Mouse (Mus musculus) stomach, embryonic 16.5 days (tissue): Measurements from ENCODE around the gene Cst7. TPM values are rescaled to one million over a fixed set of nuclear protein-coding genes. Genes with fewer than 3 reads are reported as not detected.

Experiments
- ATAC-seq: fragments of 200-750 bp; cut with Nextera tagmentation; 2 replicates; pipeline ENCODE4 v1.8.0; 2017; ENCODE audit warnings: moderate number of reproducible peaks, moderate TSS enrichment; ENCODE audit not compliant: insufficient read depth, low FRiP score
- H3K27ac ChIP-seq: fragments of 300-500 bp; sonication (generic); 2 replicates; pipeline ENCODE4 v1.5.1; 2014; ENCODE audit warnings: low read length
- H3K27me3 ChIP-seq: fragments of 300-500 bp; sonication (generic); 2 replicates; pipeline ENCODE4 v1.6.1; 2014; ENCODE audit warnings: low read length, control low read depth, mixed read lengths; ENCODE audit not compliant: control insufficient read depth, insufficient read depth
- H3K36me3 ChIP-seq: fragments of 300-500 bp; sonication (generic); 2 replicates; pipeline ENCODE4 v1.6.1; 2014; ENCODE audit warnings: low read length; ENCODE audit not compliant: control insufficient read depth, insufficient read depth
- H3K4me1 ChIP-seq: fragments of 300-500 bp; sonication (generic); 2 replicates; pipeline ENCODE4 v1.6.1; 2014; ENCODE audit warnings: low read length, control low read depth, mixed read lengths; ENCODE audit not compliant: control insufficient read depth, insufficient read depth
- H3K4me2 ChIP-seq: fragments of 300-500 bp; sonication (generic); 2 replicates; pipeline ENCODE4 v1.6.1; 2014; ENCODE audit warnings: low read depth, low read length, mixed read lengths
- H3K4me3 ChIP-seq: fragments of 300-500 bp; sonication (generic); replicated peaks from 2 replicates; pipeline ENCODE4 v1.5.1; 2014; ENCODE audit warnings: mild to moderate bottlenecking, low read length
- H3K9ac ChIP-seq: fragments of 300-500 bp; sonication (generic); 2 replicates; pipeline ENCODE4 v1.6.1; 2014; ENCODE audit warnings: low read length
- H3K9me3 ChIP-seq: fragments of 300-500 bp; sonication (generic); replicated peaks from 2 replicates; pipeline ENCODE4 v1.6.1; 2016; ENCODE audit warnings: low read length, control low read depth; ENCODE audit not compliant: control insufficient read depth
- WGBS: fragments of 180-500 bp; shearing (Covaris S2); extraction: QIAGEN DNeasy Blood & Tissue Kit; methylation state at CpG from one replicate; pipeline ENCODE4 v1.1.7; 2014; 5-methylcytosine and 5-hydroxymethylcytosine counted together
- polyA plus RNA-seq: library from polyadenylated mRNA; unstranded; fragments of >200 nt; fragmentation: Nextera tagmentation; extraction: Ambion mirVana; gene quantifications from 2 replicates; pipeline ENCODE4 v1.2.1, GENCODE M21; 2015

Cst7 gene
- polyA plus RNA-seq, 1 experiment from 2014 or later = 0.63 TPM

DNA sequence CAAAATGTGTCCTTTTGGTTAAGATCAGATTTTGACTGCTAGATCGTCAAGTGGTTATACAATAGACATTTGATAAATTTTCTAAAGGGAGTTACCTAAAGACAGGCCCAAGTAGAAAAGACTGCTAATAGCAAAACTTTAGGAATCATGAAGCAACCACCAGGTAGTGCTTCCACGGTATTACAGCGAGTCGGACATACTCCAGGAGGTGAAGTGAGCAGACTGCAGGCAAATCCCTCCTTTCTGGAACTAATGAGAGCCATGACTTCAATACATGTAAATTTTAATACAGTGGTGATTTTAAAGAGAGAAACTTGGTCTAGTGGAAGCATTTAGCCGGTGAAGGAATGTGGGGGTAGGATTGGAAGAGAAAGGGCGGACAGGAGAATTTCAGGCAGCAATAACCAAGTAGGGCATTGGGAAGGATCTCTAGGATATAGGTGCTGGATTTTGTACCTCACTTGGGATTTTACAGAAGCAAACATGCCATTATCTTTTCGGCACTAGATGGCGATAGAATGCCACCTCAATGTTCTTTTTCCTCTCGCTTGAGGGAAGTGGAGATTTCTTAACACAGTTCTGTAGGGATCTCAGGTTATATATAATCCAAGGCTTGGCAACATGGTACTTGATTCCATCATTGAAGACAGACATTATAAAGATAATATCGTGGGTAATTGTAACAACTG, 38.8 kb downstream of the Cst7 start:
- peak overlapping the region; percentile 83 for H3K9ac ChIP-seq
- H3K4me1 ChIP-seq = peaks cover 7% of the 10 kb centered on the region; the same call in 1 of the 2 replicates
- no peaks in the 10 kb centered on the region for H3K9me3 ChIP-seq
- 1% methylated on average over 10 of the region's 10 CpGs for WGBS
- H3K27me3 ChIP-seq = no peaks in the 10 kb centered on the region
- H3K4me2 ChIP-seq = peak overlapping the region; percentile 86
- peak overlapping the region; percentile 68 for H3K27ac ChIP-seq
- H3K4me3 ChIP-seq = peak overlapping the region; percentile 74
- no peaks in the 10 kb centered on the region for H3K36me3 ChIP-seq
- ATAC-seq = peak; percentile 41; the same call in 1 of the 2 replicates

DNA sequence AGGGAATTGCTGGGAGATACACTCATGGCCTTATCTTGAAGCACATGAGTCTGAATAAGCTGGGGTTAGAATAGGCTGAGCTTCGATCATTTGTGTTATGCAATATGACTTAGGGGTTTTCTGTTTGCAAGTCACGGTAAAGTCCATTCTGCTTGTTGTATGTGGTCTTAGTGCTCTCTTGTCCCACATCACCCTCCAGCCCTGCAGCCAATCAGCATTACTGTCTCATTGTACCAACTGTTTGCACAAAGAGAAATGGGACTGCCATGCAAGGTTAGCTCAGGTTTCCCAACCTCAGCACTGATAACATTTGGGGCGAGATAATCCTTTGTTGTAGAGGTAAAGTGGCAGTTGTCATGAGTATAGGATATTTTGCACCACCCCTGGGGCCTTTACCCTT, 39.9 kb downstream of the Cst7 start:
- Histone ChIP-seq H3K4me2 (no peak overlapping the region), H3K27me3 (no peaks in the 10 kb centered on the region), H3K9ac (no peak overlapping the region), H3K27ac (no peak overlapping the region), H3K4me1 (peaks cover 7% of the 10 kb centered on the region; the same call in 1 of the 2 replicates), H3K36me3 (no peaks in the 10 kb centered on the region), H3K4me3 (no peak overlapping the region), H3K9me3 (no peaks in the 10 kb centered on the region)
- no peak for ATAC-seq
- 55% methylated on average over 3 of the region's 3 CpGs for WGBS

DNA sequence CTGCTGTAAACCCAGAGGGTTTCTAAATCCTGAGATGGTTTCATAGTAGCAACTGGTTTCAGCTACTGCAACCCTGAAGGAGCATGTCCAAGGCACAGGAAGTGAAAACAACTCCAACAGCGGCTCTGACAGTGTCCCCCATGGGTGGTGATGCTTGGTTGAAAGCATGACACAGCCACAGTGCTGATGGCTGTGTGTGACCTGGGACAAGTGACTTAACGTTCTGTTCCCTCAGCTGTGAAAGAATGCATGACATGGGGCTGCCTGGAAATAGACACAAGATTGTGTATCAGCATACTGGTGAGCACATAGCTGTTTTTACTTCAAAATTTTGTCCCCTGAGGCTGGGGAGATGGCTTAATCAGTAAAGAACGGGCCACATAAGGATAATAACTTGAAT, 51.5 kb downstream of the Cst7 start:
- Histone ChIP-seq H3K9me3 (no peaks in the 10 kb centered on the region), H3K27me3 (no peaks in the 10 kb centered on the region), H3K36me3 (no peaks in the 10 kb centered on the region; the same call in 1 of the 2 replicates), H3K27ac (no peak overlapping the region), H3K4me1 (no peaks in the 10 kb centered on the region), H3K4me2 (no peak overlapping the region), H3K9ac (no peak overlapping the region), H3K4me3 (no peak overlapping the region)
- 70% methylated on average over 3 of the region's 3 CpGs for whole genome bisulfite sequencing
- ATAC-seq = no peak

DNA sequence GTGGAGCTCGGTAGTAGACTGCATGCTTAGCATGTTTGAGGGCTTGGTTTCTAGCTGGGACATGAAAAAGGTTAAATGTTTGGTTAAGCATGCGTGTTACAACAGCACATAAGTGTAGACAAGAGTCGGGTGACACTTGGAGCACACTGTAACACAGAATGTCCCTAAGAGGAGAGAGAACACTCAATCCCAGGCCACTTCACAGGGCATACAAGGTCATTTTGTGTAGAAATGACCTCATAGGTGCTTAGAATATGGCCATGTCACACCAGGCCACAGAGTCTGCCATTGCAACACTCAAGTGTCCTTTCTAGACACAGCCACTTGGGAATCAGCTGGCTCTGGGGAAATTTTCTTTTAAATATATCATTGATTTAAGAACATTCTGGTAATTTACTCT, 53.7 kb downstream of the Cst7 start:
- 81% methylated on average over 3 of the region's 3 CpGs for WGBS
- Histone ChIP-seq H3K4me2 (no peak overlapping the region), H3K9me3 (no peaks in the 10 kb centered on the region), H3K27me3 (no peaks in the 10 kb centered on the region), H3K27ac (no peak overlapping the region), H3K9ac (no peak overlapping the region), H3K4me3 (no peak overlapping the region), H3K36me3 (no peaks in the 10 kb centered on the region), H3K4me1 (no peaks in the 10 kb centered on the region)
- no peak for ATAC-seq

DNA sequence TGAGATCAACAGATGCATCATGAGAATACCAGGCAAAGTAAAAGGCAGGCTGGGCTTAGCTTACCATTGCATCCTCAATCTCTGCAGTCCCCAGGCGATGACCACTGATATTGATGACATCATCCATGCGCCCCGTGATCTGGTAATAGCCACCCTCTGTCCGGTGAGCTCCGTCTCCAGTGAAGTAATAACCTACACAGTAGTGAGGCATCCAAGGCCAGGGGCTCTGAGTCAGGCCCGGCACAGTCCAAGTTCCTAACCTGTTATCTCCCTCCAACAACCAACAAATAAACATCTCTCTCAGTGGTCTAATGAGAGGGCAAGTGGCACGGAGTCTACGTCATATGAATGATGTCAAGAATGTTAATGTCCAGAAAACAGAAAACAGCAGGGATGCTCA, 54.7 kb downstream of the Cst7 start:
- H3K4me2 ChIP-seq = no peak overlapping the region
- no peaks in the 10 kb centered on the region for H3K36me3 ChIP-seq
- WGBS = 85% methylated on average over 8 of the region's 8 CpGs
- H3K4me3 ChIP-seq = no peak overlapping the region
- no peaks in the 10 kb centered on the region for H3K9me3 ChIP-seq
- peaks cover 4% of the 10 kb centered on the region; the same call in 1 of the 2 replicates for H3K4me1 ChIP-seq
- H3K27me3 ChIP-seq = no peaks in the 10 kb centered on the region
- ATAC-seq = no peak
- H3K9ac ChIP-seq = no peak overlapping the region
- no peak overlapping the region for H3K27ac ChIP-seq

DNA sequence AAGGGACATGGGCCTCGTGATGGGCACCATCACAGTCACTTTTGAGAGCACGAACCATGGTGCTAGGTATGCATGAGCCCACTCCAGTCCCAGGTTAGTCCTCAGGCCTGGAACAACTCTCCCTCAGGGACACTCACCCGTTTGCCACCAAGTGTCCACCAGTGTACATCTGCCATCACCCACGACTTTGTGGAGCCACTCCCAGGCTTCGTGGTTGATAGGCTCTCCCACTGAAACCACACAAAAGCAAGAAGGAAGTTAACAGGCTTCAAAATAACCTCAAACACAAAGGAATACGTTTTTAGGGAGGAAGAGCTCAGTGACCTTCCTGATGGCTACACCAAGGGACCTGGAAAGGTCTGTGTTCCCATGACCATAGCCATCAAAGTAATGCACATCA, 56.9 kb downstream of the Cst7 start:
- Histone ChIP-seq H3K4me3 (no peak overlapping the region), H3K9me3 (no peaks in the 10 kb centered on the region), H3K9ac (no peak overlapping the region), H3K27ac (no peak overlapping the region), H3K4me2 (no peak overlapping the region), H3K27me3 (no peaks in the 10 kb centered on the region), H3K36me3 (no peaks in the 10 kb centered on the region), H3K4me1 (peaks cover 4% of the 10 kb centered on the region; the same call in 1 of the 2 replicates)
- WGBS = 57% methylated on average over 6 of the region's 6 CpGs
- ATAC-seq = no peak

Other genes starting within 250 kb of the Cst7 start
- gene Gm10130, start 246.7 kb upstream of the Cst7 start, polyA plus RNA-seq = 1.6 and 3.7 TPM in 2 replicates
- 5.9 and 6.0 TPM in 2 replicates for gene 3300002I08Rik, start 207.7 kb upstream of the Cst7 start, polyA plus RNA-seq
- 7.3 and 7.6 TPM in 2 replicates for gene Zfp442, start 118.9 kb upstream of the Cst7 start, polyA plus RNA-seq
- 0.06 TPM in 1 of 2 replicates, not detected in the other for gene Zfp345, start 85.3 kb upstream of the Cst7 start, polyA plus RNA-seq
- gene Apmap, start 38.2 kb downstream of the Cst7 start, polyA plus RNA-seq = 42.1 and 43.2 TPM in 2 replicates
- gene Acss1, start 98.1 kb downstream of the Cst7 start, polyA plus RNA-seq = 42.0 and 56.4 TPM in 2 replicates
- gene Vsx1, start 118.9 kb downstream of the Cst7 start, polyA plus RNA-seq = not detected in 2 replicates
- 29.7 and 33.0 TPM in 2 replicates for gene Entpd6, start 178.6 kb downstream of the Cst7 start, polyA plus RNA-seq
- 122 and 142 TPM in 2 replicates for gene Pygb, start 216.3 kb downstream of the Cst7 start, polyA plus RNA-seq